Mouse (Mus musculus) layer of hippocampus, adult 8-10 months (tissue): ENCODE results near the gene Vmn1r67. TPM values are rescaled to one million over a fixed set of nuclear protein-coding genes. Genes with fewer than 3 reads are reported as not detected.

Experiments
- DNase-seq, 2 experiments: peaks; one replicate each; pipeline ENCODE4 v3.0.0; 2022; ENCODE audit warnings: low spot score in 2 of 2
- total RNA-seq, 4 experiments: library from RNA; stranded (reverse); gene quantifications; 2 replicates each; pipeline ENCODE4 v1.2.4; 2022

The Vmn1r67 gene
- not detected for total RNA-seq

- no peak for DNase-seq
Measured at GRCm38 (mm10) chr7:10443031-10443430, at the start of gene Vmn1r67. Vmn1r67 (plus strand) TSS chr7:10443331.

GRCm38 (mm10) chr7:10458166-10458565 lies 15.0 kb downstream of the Vmn1r67 start:
- DNase-seq, result no peak

DNA sequence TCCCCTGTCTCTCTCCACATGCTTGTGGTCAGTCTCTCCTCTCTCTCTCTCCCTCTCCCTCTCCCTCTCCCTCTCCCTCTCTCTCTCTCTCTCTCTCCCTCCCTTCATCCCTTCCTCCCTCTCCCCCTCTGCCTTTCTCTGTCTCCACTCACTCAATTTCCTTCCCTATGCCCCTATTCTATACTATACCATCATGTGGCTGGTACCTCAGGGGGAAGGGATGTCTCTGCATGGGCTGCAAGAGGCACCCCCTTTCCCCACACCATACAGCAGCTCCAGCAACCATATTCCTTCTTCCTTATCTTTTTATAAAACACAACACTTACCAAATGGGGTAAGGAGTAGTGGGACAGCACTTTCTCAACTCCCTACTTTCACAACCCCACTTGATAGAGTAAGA lies 36.7 kb downstream of the Vmn1r67 start:
- DNase-seq, result no peak

- peak; percentile 18 to 59 for DNase-seq
Measured at GRCm38 (mm10) chr7:10480588-10481233, 37.6 kb downstream of the Vmn1r67 start.

- peak; percentile 65 to 72 for DNase-seq
Measured at GRCm38 (mm10) chr7:10494786-10495521, 51.8 kb downstream of the Vmn1r67 start, which contains the start of gene Zik1. Zik1 (minus strand) TSS chr7:10495394.

- no peak for DNase-seq
Measured at GRCm38 (mm10) chr7:10495578-10495977, 52.4 kb downstream of the Vmn1r67 start.

Other genes starting within 250 kb of the Vmn1r67 start
- not detected for gene Vmn1r66, start 165.3 kb upstream of the Vmn1r67 start, total RNA-seq
- gene Zik1, start 52.1 kb downstream of the Vmn1r67 start, total RNA-seq, result 10 to 100 TPM; 13.4 to 17.0 (median 13.9) TPM
- not detected for gene Vmn1r68, start 115.2 kb downstream of the Vmn1r67 start, total RNA-seq
- not detected for gene Vmn1r69, start 170.3 kb downstream of the Vmn1r67 start, total RNA-seq
- not detected for gene Vmn1r70, start 188.2 kb downstream of the Vmn1r67 start, total RNA-seq
- not detected for gene Nlrp4b, start 244.5 kb downstream of the Vmn1r67 start, total RNA-seq